Mouse (Mus musculus) heart, postnatal 0 days (tissue): ENCODE results near the gene Krt71.

Source experiments
- CTCF ChIP-seq: IDR thresholded peaks from 2 replicates; pipeline ENCODE4 v1.5.1; 2016; ENCODE audit warnings: antibody characterized with exemption, control low read depth, low read depth
- EP300 ChIP-seq: IDR thresholded peaks from 2 replicates; pipeline ENCODE4 v1.6.1; 2016; ENCODE audit warnings: antibody characterized with exemption, low read depth

DNA sequence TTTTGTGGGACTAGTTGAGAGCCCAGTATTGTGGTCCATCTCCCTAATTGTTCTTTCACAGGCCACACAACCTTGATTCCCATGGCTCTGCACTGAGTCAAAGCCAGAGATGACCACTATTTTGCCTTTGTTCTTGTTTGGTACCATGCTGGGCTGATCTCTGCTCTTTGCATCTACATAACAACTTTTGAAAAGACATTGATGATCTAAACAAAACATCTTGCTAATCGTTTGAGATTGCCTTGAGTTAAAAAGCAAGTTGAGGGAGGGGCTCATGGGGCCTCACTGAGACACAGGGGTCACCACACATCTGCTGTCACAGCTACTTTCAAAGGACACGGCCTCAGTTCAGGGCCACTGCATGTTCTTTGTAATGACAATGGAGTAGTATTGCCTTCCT lies 40.5 kb downstream of the Krt71 start:
- TF ChIP-seq CTCF, result no peak
- TF ChIP-seq EP300, result no peak
